Mouse (Mus musculus) stomach, postnatal 0 days (tissue): ENCODE data around the gene Ccdc33. TPM values are rescaled to one million over a fixed set of nuclear protein-coding genes. Genes with fewer than 3 reads are reported as not detected.

Experiments
- ATAC-seq: fragments of 200-750 bp; cut with Nextera tagmentation; 2 replicates; pipeline ENCODE4 v1.8.0; 2017; ENCODE audit not compliant: low FRiP score, low TSS enrichment
- DNase-seq: peaks from one replicate; pipeline ENCODE4 v3.0.0-alpha.2; 2016; ENCODE audit warnings: low spot score
- H3K27ac ChIP-seq: fragments of 300-500 bp; sonication (generic); replicated peaks from 2 replicates; pipeline ENCODE4 v1.5.1; 2014; ENCODE audit warnings: mild to moderate bottlenecking, control low read depth
- H3K27me3 ChIP-seq: fragments of 300-500 bp; sonication (generic); 2 replicates; pipeline ENCODE4 v1.6.1; 2014; ENCODE audit warnings: low read length; ENCODE audit not compliant: control insufficient read depth, insufficient read depth
- H3K36me3 ChIP-seq: fragments of 300-500 bp; sonication (generic); 2 replicates; pipeline ENCODE4 v1.6.1; 2014; ENCODE audit warnings: low read length, mixed read lengths; ENCODE audit not compliant: control insufficient read depth, insufficient read depth
- H3K4me1 ChIP-seq: fragments of 300-500 bp; sonication (generic); replicated peaks from 2 replicates; pipeline ENCODE4 v1.6.1; 2014; ENCODE audit warnings: antibody characterized with exemption; ENCODE audit not compliant: control insufficient read depth, insufficient read depth
- H3K4me2 ChIP-seq: fragments of 300-500 bp; sonication (generic); replicated peaks from 2 replicates; pipeline ENCODE4 v1.6.1; 2014; ENCODE audit warnings: low read depth, mild to moderate bottlenecking, control low read depth, moderate library complexity
- H3K4me3 ChIP-seq: fragments of 300-500 bp; sonication (generic); 2 replicates; pipeline ENCODE4 v1.5.1; 2014; ENCODE audit warnings: low read depth, low read length, control low read depth
- H3K9ac ChIP-seq: fragments of 300-500 bp; sonication (generic); 2 replicates; pipeline ENCODE4 v1.6.1; 2014; ENCODE audit warnings: mild to moderate bottlenecking, low read length, control low read depth, mixed read lengths
- H3K9me3 ChIP-seq: fragments of 300-500 bp; sonication (generic); 2 replicates; pipeline ENCODE4 v1.6.1; 2016; ENCODE audit warnings: low read length; ENCODE audit not compliant: control insufficient read depth
- CTCF ChIP-seq: IDR thresholded peaks from 2 replicates; pipeline ENCODE4 v1.5.1; 2016; ENCODE audit warnings: antibody characterized with exemption, low read depth, mild to moderate bottlenecking, moderate library complexity
- EP300 ChIP-seq: optimal IDR thresholded peaks from 2 replicates; pipeline ENCODE3; 2016; ENCODE audit warnings: antibody characterized with exemption
- WGBS: fragments of 180-500 bp; shearing (Covaris S2); extraction: QIAGEN DNeasy Blood & Tissue Kit; methylation state at CpG from one replicate; pipeline ENCODE4 v1.1.7; 2014; 5-methylcytosine and 5-hydroxymethylcytosine counted together
- polyA plus RNA-seq: library from polyadenylated mRNA; unstranded; fragments of >200 nt; fragmentation: Nextera tagmentation; extraction: Ambion mirVana; gene quantifications from 2 replicates; pipeline ENCODE4 v1.2.1, GENCODE M21; 2015

Ccdc33 gene
- polyA plus RNA-seq, 1 experiment from 2014 or later, result not detected

GRCm38 (mm10) chr9:58135921-58136321 is 17.3 kb upstream of the Ccdc33 start:
- Histone ChIP-seq H3K27ac (no peak overlapping the region), H3K9me3 (no peaks in the 10 kb centered on the region), H3K9ac (no peak overlapping the region), H3K4me2 (no peak overlapping the region), H3K4me1 (0 out of 2 replicates have a peak, but pooled peaks cover 4% of the 10 kb centered on the region), H3K4me3 (no peak overlapping the region), H3K27me3 (no peaks in the 10 kb centered on the region), H3K36me3 (no peaks in the 10 kb centered on the region)
- WGBS, result 18% methylated on average over 2 of the region's 2 CpGs
- TF ChIP-seq EP300 (no peak), CTCF (no peak)
- DNase-seq, result no peak
- no peak for ATAC-seq

- DNase-seq (no peak), ATAC-seq (no peak)
- Histone ChIP-seq H3K9me3 (no peaks in the 10 kb centered on the region), H3K4me2 (no peak overlapping the region), H3K27me3 (no peaks in the 10 kb centered on the region), H3K4me1 (0 out of 2 replicates have a peak, but pooled peaks cover 2% of the 10 kb centered on the region), H3K9ac (no peak overlapping the region), H3K27ac (no peak overlapping the region), H3K4me3 (no peak overlapping the region), H3K36me3 (no peaks in the 10 kb centered on the region)
- TF ChIP-seq CTCF (no peak), EP300 (no peak)
- WGBS, result 42% methylated on average over 7 of the region's 7 CpGs
These were observed 16.3 kb upstream of the Ccdc33 start for GRCm38 (mm10) chr9:58134906-58135305.

DNA sequence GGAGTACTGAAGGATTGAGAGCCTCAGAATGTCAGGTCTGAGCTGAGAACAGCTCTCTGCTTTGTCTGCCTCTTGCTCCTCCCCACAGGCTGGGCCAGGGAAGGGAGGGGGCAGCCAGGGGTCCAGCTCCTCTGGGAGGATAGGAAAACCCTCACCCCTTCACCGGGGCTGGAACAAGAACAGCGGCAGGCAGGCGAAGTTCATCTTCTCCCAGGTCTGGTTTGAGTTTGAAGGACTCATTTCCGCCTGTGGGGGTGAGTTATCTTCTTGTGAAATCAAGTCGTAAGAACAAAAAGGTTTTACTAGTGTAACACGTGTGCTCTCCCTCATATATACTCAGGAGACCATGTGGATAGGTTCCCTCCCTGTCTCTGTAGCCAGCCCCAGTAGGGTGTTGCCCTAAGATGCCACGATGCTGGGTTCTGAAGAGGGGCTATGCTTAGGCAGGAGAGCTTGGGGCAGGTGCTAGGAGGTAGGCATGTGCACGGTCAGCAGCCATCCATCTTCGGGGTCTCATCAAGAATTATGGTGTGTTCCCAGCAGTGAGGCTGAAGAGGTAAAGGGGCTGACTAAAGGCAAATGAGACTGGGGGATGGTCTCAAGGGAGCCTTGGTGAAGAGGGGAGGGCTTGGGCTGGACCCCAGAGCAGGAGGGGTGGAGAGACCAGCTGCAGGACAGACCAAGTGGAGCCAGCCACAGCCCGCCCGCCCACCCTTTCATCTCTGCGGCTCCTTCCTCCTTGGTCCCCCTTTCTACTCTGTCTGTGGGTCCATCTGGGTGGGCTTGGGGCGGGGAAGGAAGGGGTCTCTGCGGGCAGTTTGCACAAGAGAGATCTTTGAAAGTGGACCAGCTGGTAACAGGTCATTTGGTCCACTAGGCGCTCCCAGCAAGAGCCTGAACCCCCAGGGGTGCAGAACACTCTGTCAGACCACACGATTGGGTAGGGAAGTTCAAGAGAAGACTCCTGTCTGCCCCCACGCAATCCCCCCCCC is 15.6 kb upstream of the Ccdc33 start:
- Histone ChIP-seq H3K27me3 (no peaks in the 10 kb centered on the region), H3K36me3 (no peaks in the 10 kb centered on the region), H3K27ac (no peak overlapping the region), H3K4me3 (no peak overlapping the region), H3K9me3 (no peaks in the 10 kb centered on the region), H3K9ac (no peak overlapping the region), H3K4me1 (0 out of 2 replicates have a peak, but pooled peaks cover 2% of the 10 kb centered on the region), H3K4me2 (no peak overlapping the region)
- 18% methylated on average over 17 of the region's 17 CpGs for WGBS
- ATAC-seq (no peak), DNase-seq (no peak)
- TF ChIP-seq CTCF (no peak), EP300 (no peak)

- H3K36me3 ChIP-seq, result no peaks in the 10 kb centered on the region
- ATAC-seq, result no peak
- no peak overlapping the region for H3K4me3 ChIP-seq
- no peak overlapping the region for H3K27ac ChIP-seq
- 0 out of 2 replicates have a peak, but pooled peaks cover 2% of the 10 kb centered on the region for H3K4me1 ChIP-seq
- TF ChIP-seq CTCF (no peak), EP300 (no peak)
- H3K4me2 ChIP-seq, result no peak overlapping the region
- H3K9me3 ChIP-seq, result no peaks in the 10 kb centered on the region
- WGBS, result 61% methylated on average over 7 of the region's 7 CpGs
- no peak for DNase-seq
- no peak overlapping the region for H3K9ac ChIP-seq
- no peaks in the 10 kb centered on the region for H3K27me3 ChIP-seq
These were observed 13.1 kb upstream of the Ccdc33 start for GRCm38 (mm10) chr9:58131735-58132134.

DNA sequence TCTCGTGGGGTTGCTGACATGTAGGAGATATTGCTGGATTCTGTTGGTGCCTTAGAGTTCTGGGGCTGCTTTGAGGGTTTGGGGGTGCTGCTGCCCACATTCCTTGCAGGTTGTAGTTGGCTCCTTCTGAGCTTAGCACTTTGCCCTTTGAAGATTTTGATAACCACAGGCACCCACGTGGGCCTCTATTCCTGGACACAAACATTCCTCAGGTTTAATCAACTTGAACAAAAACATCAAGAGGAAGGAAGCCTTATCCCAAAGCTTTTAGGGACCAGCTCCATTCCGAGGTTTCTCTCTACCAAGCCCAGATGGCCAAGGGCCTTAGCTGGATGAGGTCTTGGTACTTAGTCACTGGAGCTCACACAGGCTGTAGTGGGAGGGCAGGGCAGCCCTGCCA is 12.3 kb upstream of the Ccdc33 start:
- no peaks in the 10 kb centered on the region for H3K36me3 ChIP-seq
- no peak overlapping the region for H3K4me3 ChIP-seq
- no peak for DNase-seq
- no peak overlapping the region for H3K4me2 ChIP-seq
- 47% methylated on average over 3 of the region's 3 CpGs for WGBS
- H3K27me3 ChIP-seq, result no peaks in the 10 kb centered on the region
- no peak for TF ChIP-seq EP300
- no peak for TF ChIP-seq CTCF
- no peak overlapping the region for H3K9ac ChIP-seq
- no peak for ATAC-seq
- H3K4me1 ChIP-seq, result 0 out of 2 replicates have a peak, but pooled peaks cover 2% of the 10 kb centered on the region
- no peaks in the 10 kb centered on the region for H3K9me3 ChIP-seq
- H3K27ac ChIP-seq, result no peak overlapping the region

DNA sequence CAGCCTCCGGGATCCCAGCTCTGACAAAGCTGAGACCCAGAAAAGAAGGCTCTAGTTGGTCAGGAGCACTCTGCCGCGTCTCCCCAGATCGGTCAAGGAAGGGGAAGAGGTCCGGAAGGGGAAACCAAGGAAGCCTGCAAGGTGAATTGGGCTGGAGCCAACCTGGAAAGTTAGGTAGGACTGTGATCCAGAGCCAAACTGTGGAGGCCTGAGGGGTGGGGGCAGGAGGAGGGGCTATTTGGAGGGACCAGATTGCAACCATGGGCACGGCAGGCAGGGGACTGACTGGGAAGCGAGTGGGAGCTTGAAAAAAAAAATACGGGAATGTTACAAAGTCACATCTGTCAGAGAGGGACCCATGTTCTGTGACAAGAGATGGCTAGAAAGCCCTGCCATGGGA is 10.9 kb upstream of the Ccdc33 start:
- Histone ChIP-seq H3K4me3 (no peak overlapping the region), H3K27me3 (no peaks in the 10 kb centered on the region), H3K9me3 (no peaks in the 10 kb centered on the region), H3K36me3 (no peaks in the 10 kb centered on the region), H3K27ac (no peak overlapping the region), H3K4me1 (0 out of 2 replicates have a peak, but pooled peaks cover 2% of the 10 kb centered on the region), H3K4me2 (no peak overlapping the region), H3K9ac (no peak overlapping the region)
- ATAC-seq (no peak), DNase-seq (no peak)
- no peak for TF ChIP-seq CTCF
- TF ChIP-seq EP300, result no peak
- 52% methylated on average over 8 of the region's 8 CpGs for WGBS
